Mouse (Mus musculus) cortical plate, adult 2 months (tissue): ENCODE results near the gene Eif3d. TPM values are rescaled to one million over a fixed set of nuclear protein-coding genes. Genes with fewer than 3 reads are reported as not detected.

Source experiments
- H3K27ac ChIP-seq: fragments of 200-500 bp; 2 replicates; pipeline ENCODE4 v1.5.1; 2012; ENCODE audit warnings: low read length, control low read depth, inconsistent platforms; ENCODE audit not compliant: insufficient read depth
- H3K4me1 ChIP-seq: fragments of 200-500 bp; 2 replicates; pipeline ENCODE4 v1.6.1; 2011; ENCODE audit warnings: low read length; ENCODE audit not compliant: control insufficient read depth, insufficient read depth
- H3K4me3 ChIP-seq: fragments of 200-500 bp; 2 replicates; pipeline ENCODE4 v1.5.1; 2011; ENCODE audit warnings: mild to moderate bottlenecking, low read length, control low read depth; ENCODE audit not compliant: insufficient read depth
- CTCF ChIP-seq: fragments of 200-500 bp; IDR thresholded peaks from 2 replicates; pipeline ENCODE4 v1.5.1; 2011; ENCODE audit warnings: mild to moderate bottlenecking, control low read depth, low read length; ENCODE audit not compliant: insufficient read depth; ENCODE audit errors: extremely low read depth
- POLR2A ChIP-seq: fragments of 200-500 bp; IDR thresholded peaks from 2 replicates; pipeline ENCODE4 v1.6.1; 2011; ENCODE audit warnings: mild to moderate bottlenecking, low read length, control low read depth; ENCODE audit not compliant: insufficient read depth; ENCODE audit errors: extremely low read depth
- polyA plus RNA-seq: library from polyadenylated mRNA; depleted of rRNA; stranded (reverse); fragments of >200 nt; gene quantifications from 2 replicates; pipeline ENCODE4 v1.2.3, GENCODE M21; 2012

The Eif3d gene
- polyA plus RNA-seq, 1 experiment, result 106 TPM

DNA sequence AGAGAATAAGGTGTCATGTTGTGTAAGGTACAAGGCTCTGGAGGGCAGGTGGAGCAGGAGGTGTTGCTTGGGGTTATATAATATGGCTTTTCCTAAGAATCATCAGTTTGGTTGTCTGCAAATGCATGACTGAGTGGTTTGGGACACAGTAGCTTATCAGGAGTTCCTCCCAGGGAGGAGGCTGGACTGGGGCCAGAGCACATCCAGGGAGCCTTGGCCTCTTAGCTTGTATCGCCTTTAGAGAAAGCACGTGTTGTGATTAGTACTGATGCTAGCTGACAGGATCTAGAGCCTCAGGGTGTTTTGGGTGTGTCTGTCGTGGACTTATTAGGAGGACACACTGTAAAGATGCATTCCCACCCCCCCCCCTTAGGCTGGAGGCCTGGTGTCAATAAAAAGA lies 7.0 kb upstream of the Eif3d start:
- no peak overlapping the region for H3K4me3 ChIP-seq
- peaks cover 6% of the 10 kb centered on the region for H3K4me1 ChIP-seq
- no peak overlapping the region for H3K27ac ChIP-seq
- no peak for TF ChIP-seq CTCF
- no peak for TF ChIP-seq POLR2A

DNA sequence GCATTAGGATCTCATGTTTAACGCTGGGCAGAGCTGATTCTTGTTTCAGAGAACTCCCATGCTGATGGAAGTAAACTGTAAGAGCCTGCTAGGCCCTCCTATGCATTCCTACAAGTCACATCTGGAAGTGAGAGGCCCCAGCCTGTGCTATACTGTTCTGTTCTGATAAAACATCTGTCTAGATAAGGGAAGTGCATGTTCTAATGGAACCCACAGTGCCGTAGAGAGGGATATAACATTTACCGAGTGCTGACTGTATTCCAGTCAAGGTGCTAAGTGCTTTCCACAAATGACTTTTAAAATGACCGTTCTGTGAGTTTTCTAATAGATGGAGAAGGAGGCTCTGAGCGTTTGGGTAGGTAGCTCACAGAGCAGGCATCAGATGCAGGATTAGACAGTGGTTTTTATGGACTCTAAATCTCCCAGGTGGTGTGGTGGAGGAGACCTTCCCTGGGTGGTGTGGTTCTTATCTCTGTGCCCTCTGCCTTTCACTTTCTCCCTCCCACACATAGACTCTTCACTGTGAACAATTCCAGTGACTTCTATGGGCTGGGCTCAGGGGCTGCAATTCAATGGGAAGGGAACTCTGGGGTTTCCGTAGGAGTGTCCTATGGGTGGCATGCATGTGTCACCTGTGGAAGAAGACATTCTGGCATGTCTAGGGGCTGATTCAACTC lies 3.7 kb upstream of the Eif3d start:
- Histone ChIP-seq H3K4me3 (no peak overlapping the region), H3K4me1 (no peaks in the 10 kb centered on the region), H3K27ac (no peak overlapping the region)
- TF ChIP-seq POLR2A (no peak), CTCF (no peak)

DNA sequence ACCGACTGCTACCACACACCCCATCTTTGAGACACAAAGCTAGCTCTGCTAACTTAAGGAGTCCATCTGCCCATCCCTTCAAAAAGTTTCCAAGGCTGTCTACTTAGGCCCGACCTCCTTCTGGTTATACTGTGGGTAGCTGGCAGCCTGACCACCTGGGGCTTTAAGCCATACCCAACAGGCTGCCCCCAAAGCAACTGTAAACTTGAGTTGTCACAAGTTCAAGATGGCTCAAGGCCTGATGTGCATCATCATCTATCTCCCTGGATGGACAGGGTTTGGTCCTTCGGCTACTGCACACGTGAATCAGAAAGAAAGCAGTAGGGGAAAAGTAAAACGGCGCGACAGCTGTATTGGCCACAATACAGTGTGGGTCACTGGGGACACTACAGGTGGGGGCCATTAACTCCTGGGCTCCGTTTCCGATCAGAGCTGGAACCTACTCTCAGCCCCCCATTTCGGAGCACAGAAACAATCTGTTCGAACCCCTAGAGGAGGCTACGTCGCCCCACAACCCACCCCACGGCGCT lies 608 bp downstream of the Eif3d start:
- Histone ChIP-seq H3K27ac (no peak overlapping the region), H3K4me1 (peaks cover 2% of the 10 kb centered on the region; the same call in 1 of the 2 replicates), H3K4me3 (peak overlapping the region; percentile 96)
- no peak for TF ChIP-seq CTCF
- TF ChIP-seq POLR2A, result no peak

DNA sequence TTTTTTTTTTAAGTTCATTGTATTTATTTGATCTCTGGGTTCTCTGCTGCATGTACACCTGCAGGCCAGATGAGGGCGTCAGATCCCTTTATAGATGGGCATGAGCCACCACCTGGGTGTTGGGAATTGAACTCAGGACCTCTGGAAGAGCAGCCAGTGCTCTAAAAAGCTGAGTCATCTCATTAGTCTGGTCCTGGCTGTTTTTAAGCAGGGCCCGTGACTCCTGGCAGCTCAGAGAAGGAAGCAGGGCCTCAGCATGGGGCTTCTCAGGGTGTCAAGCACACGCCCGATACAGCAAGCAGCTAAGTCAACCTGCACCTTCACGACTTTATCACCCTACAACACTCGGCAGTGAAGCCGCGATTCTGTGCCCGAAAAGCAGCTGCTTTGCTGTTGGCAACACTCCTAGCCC lies 5.5 kb downstream of the Eif3d start:
- Histone ChIP-seq H3K4me1 (peaks cover 2% of the 10 kb centered on the region; the same call in 1 of the 2 replicates), H3K4me3 (no peak overlapping the region), H3K27ac (no peak overlapping the region)
- TF ChIP-seq POLR2A (no peak), CTCF (no peak)

DNA sequence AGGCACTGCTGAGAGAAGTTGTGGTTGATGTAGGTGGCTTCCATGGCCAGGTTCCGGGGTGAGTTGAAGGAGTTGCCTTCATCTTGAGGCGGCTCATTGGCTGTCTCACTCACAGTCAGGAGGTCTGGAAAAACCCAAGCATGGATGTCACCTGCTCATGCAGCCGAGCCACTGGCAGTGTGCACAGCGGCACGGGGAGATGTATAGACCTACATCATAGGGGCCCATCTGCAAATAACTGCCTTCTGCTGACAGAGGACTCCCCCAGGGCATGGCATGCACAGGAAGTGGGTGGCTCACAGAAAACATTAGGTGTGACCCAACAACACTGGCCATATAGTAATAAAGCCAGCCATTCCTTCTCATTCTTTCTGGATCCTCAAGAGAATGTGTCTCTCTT lies 8.2 kb downstream of the Eif3d start:
- H3K27ac ChIP-seq, result no peak overlapping the region
- H3K4me3 ChIP-seq, result no peak overlapping the region
- TF ChIP-seq CTCF (no peak), POLR2A (no peak)
- H3K4me1 ChIP-seq, result no peaks in the 10 kb centered on the region

DNA sequence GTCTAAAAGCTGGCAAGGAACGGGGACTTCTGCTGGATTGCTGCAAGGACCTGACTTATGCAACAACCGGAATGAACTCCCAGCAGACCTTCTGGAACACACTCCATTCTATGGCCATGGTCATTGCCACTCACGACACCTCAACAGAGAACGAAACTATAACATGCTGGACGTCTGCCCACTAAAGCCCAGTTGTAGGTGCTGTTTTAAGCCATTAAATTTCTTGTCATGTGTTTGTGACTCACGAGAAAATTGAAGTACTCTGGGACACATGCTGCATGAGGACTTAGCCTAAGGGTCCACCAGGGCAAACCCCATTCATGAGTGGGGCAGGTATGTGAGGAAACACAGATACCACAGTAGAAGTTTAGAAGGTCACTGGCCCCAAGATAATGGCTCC lies 9.9 kb downstream of the Eif3d start:
- Histone ChIP-seq H3K4me1 (peaks cover under 1% of the 10 kb centered on the region; the same call in 1 of the 2 replicates), H3K27ac (no peak overlapping the region), H3K4me3 (no peak overlapping the region)
- TF ChIP-seq CTCF, result no peak
- no peak for TF ChIP-seq POLR2A

DNA sequence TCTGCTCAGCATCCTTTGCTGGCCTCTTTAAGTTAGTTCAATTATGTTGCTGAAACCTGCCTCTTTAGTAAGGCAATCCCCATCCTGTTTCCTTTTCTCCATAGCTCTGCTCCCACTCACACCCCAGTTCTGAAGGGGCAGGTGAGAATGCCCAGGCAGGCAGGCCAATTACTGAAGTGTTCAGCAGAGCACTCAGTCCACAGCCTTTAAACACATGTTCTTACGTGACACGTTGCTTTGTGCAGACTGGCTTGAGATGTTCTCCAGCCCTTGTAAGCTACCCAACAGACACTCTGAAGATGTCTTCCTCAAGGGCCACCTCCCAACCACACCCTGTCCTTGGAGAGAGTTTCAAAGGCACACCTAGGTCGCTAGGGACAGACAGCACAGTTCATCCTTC lies 12.5 kb downstream of the Eif3d start:
- Histone ChIP-seq H3K4me3 (no peak overlapping the region), H3K27ac (no peak overlapping the region), H3K4me1 (peaks cover 3% of the 10 kb centered on the region; the same call in 1 of the 2 replicates)
- TF ChIP-seq POLR2A, result no peak
- TF ChIP-seq CTCF, result no peak

DNA sequence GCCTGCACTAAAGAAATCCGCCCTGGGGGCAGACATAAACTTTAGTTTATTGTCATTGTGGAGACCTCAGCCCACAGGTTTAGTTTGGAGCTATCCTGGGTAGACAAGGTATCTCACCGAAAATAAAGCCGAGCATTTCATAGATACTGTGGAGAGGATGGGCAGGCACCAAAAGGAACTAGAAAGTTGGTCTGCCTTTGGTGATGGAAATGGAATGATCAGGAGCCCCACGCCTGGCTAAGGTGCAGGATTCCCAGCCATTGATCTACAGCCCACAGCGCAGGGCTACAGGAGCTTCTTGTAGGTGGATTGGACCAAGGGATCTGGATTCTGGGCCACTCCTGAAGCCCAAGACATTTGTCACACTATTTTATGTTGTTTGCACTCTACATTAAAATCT lies 13.0 kb downstream of the Eif3d start:
- no peak overlapping the region for H3K4me3 ChIP-seq
- H3K27ac ChIP-seq, result no peak overlapping the region
- peaks cover 3% of the 10 kb centered on the region; the same call in 1 of the 2 replicates for H3K4me1 ChIP-seq
- TF ChIP-seq CTCF, result no peak
- no peak for TF ChIP-seq POLR2A

DNA sequence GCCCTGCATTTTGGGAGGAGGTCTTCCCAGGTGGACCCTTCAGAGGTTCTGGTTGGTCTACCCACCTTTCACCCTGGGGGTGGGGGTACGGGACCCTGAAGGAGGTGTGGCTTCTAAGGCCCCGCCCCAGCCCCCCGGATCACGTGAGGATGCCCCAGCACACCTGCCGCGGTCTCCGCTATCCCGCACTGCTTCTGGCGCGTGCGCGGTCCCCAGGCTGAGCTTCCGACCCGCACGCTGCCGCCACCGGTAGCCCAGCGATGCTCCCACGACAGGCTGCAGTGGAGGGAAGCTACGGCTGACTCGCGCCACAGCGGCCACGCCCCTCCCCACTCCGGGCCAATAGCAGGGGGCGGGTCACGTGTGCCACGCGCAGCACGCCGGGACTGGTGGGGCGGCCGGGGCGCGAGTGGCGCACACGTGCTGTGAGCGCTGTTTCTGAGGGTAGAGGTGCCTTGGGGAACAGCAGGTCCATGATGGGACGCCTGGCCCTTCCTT lies 14.2 kb downstream of the Eif3d start, which contains the start of gene Foxred2:
TSS of gene Foxred2 (minus strand) at position 319 of the 498 bp plus-strand sequence.
- H3K4me1 ChIP-seq, result peaks cover 3% of the 10 kb centered on the region; the same call in 1 of the 2 replicates
- TF ChIP-seq POLR2A (0 out of 2 replicates have a peak, but pooled peaks have one; percentile 32), CTCF (no peak)

DNA sequence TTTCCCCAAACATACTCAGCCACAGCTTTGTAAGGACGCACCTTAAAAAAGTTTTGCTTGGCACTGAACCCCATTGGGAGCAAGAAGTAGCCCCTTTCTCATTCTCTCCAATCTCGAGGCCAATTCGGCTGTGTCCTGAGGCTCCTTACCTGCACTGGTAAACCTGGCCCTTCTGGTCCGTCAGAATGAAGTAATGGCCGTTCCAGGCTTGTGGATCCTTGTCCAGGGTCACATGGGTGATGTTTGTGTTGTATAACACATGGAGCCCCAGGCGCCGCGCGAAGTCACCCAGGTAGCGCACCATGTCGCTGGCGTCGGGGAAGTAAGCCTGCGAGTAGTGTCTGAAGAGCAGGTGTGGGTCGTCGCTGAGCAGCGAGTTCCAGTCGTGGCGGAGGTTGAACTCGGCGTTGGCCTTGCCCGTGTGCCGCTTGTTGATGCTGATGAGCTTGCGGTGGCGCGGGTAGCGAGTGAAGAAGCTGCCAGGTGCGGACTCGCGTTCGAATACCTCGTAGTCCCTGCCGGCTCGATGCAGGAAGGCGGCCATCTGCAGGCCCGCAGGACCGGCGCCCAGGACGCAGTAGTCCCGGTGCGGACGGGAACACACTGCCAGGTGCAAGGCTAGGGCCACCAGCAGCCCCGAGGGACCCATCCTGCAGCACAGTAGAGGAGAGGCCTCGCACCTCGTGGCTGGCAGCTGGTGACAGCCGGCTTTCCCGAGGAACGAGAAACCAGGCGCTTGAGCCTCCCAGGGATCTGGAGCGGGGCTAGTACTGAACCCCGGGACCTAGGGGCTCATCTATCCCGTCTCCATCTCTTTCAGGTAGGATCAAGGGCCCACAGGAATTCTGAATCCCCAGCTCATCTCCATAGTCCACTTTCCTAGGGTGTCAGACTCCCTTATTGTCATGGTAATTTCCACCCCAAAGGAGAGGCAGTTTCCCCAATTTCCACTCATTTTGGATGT lies 14.9 kb downstream of the Eif3d start:
- no peak for TF ChIP-seq POLR2A
- TF ChIP-seq CTCF, result no peak
- Histone ChIP-seq H3K4me3 (peak overlapping the region; percentile 43), H3K27ac (no peak overlapping the region), H3K4me1 (peaks cover 3% of the 10 kb centered on the region; the same call in 1 of the 2 replicates)

More for the DNA sequence above, 14.2 kb downstream of the Eif3d start, which contains the start of gene Foxred2:
- Histone ChIP-seq H3K27ac (no peak within 1 kb of the TSS), H3K4me3 (peak within 1 kb of the TSS; percentile 43)
